Mouse (Mus musculus): ENCODE results near the gene Sos1. TPM values are rescaled to one million over a fixed set of nuclear protein-coding genes. Genes with fewer than 3 reads are reported as not detected.
"Not testable (repeated sequence)": the region's sequence is repeated elsewhere in the genome, so short reads cannot be mapped to it uniquely, and the experiment has no call there.

Sos1 gene
- polyA plus RNA-seq, 1 experiment from 2014 or later, result 0.85 TPM

DNA sequence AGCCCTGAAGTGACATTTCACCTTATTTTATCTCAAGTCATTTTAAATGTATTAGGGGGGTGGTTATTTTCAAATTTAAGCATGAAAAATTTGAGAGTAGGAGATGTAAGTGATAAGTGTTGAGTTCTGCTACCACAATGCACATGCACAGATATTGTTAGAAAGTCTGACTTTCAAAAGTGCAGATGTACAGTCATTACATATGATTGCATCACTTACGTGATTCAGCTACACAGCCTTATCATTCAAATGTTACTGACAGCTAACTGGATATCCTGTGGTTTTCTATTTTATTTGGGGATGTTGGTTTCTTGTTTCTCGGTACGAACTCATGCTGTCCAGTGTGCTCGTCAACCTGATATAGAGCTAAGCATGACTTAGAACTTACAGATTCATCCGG is 4.9 kb upstream of the Sos1 start:
- H3K4me2 ChIP-seq (ENCODE audit: low read depth, low read length), result no peak overlapping the region
- no peak overlapping the region for H3K4me3 ChIP-seq (ENCODE audit: low read depth, low read length)
- H3K4me1 ChIP-seq (ENCODE audit: control insufficient read depth, low read depth, low read length), result peaks cover 20% of the 10 kb centered on the region
- ATAC-seq (ENCODE audit: low read depth), result no peak
- WGBS (ENCODE audit: insufficient replicate concordance), result 33% methylated on average over 5 of the region's 5 CpGs
- H3K36me3 ChIP-seq (ENCODE audit: control insufficient read depth, insufficient read depth), result no peaks in the 10 kb centered on the region
- H3K27ac ChIP-seq (ENCODE audit: low read length), result no peak overlapping the region
- no peak overlapping the region for H3K9ac ChIP-seq (ENCODE audit: low read depth, low read length)
- H3K27me3 ChIP-seq (ENCODE audit: control insufficient read depth, insufficient read depth, low read depth, low read length), result no peaks in the 10 kb centered on the region
- H3K9me3 ChIP-seq (replicated peaks; ENCODE audit: control insufficient read depth, low read length), result no peaks in the 10 kb centered on the region

DNA sequence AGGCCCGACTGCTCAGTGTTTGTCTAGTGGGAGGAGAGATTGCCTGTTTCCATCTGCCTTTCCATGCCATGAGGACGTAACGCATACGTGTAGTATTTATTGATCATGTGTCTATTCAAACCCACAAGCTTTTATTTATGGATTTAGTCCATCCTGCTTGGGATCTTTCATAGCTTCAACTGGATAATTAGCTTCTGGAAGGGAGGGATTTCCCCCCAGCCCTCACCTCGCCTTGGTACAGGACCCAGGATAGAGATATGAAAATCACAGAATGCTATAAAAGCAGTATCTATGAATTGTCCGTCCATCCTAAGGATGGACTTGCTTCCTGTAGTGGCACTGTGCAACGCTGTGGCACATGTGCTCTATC is 587 bp upstream of the Sos1 start:
- no peaks in the 10 kb centered on the region for H3K36me3 ChIP-seq (ENCODE audit: control insufficient read depth, insufficient read depth)
- peaks cover 29% of the 10 kb centered on the region for H3K4me1 ChIP-seq (ENCODE audit: control insufficient read depth, low read depth, low read length)
- 39% methylated on average over 7 of the region's 7 CpGs for WGBS (ENCODE audit: insufficient replicate concordance)
- H3K4me3 ChIP-seq (ENCODE audit: low read depth, low read length), result peak overlapping the region; percentile 90
- peak overlapping the region; percentile 85 for H3K4me2 ChIP-seq (ENCODE audit: low read depth, low read length)
- H3K9ac ChIP-seq (ENCODE audit: low read depth, low read length), result peak overlapping the region; percentile 92; the same call in 1 of the 2 replicates
- no peaks in the 10 kb centered on the region for H3K9me3 ChIP-seq (replicated peaks; ENCODE audit: control insufficient read depth, low read length)
- no peak for ATAC-seq (ENCODE audit: low read depth)
- H3K27me3 ChIP-seq (ENCODE audit: control insufficient read depth, insufficient read depth, low read depth, low read length), result no peaks in the 10 kb centered on the region
- H3K27ac ChIP-seq (ENCODE audit: low read length), result peak overlapping the region; percentile 92

DNA sequence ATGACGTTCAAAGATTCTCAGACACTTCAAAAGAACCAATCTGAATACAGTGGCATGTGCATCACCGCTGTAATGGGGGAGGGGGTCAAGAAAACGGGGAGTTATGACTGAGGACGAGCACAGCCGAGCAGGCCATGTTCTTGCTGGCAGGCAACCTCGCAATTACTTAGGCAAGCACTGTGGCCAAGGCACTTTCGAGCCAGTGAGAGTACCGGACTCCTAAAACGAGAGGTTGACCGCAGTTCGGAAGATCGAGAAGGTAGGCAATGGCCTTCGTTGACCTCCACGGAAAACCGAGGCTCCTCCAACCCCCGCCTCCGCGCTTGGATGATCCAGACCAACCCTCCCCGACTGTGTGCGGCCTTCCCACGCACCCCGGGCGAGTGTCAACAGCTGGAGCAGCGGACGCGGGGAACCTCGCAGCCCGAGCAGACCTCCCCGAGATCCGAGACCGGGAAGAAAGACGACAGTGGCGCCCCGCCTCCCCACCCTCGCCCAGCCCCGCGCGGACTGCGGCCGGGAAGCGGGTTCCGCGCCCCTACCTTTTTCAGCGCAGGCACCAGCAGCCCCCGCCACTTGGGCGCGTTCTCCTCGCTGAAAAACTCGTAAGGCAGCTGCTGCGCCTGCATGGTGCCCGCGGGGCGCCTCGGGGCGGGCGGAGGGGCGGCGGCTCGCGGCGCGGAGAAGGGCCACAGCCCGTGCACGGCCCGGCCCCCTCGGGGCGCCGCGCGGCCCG is 790 bp downstream of the Sos1 start:
- H3K9ac ChIP-seq (ENCODE audit: low read depth, low read length), result peak overlapping the region; percentile 92
- no peaks in the 10 kb centered on the region; the same call in 1 of the 2 replicates for H3K36me3 ChIP-seq (ENCODE audit: control insufficient read depth, insufficient read depth)
- no peaks in the 10 kb centered on the region for H3K27me3 ChIP-seq (ENCODE audit: control insufficient read depth, insufficient read depth, low read depth, low read length)
- H3K4me1 ChIP-seq (ENCODE audit: control insufficient read depth, low read depth, low read length), result peaks cover 29% of the 10 kb centered on the region
- WGBS (ENCODE audit: insufficient replicate concordance), result under 1% methylated on average over 59 of the region's 71 CpGs
- H3K9me3 ChIP-seq (replicated peaks; ENCODE audit: control insufficient read depth, low read length), result no peaks in the 10 kb centered on the region
- peak; percentile 43 for ATAC-seq (ENCODE audit: low read depth)
- peak overlapping the region; percentile 90 for H3K4me3 ChIP-seq (ENCODE audit: low read depth, low read length)
- H3K27ac ChIP-seq (ENCODE audit: low read length), result peak overlapping the region; percentile 92
- peak overlapping the region; percentile 85 for H3K4me2 ChIP-seq (ENCODE audit: low read depth, low read length)

DNA sequence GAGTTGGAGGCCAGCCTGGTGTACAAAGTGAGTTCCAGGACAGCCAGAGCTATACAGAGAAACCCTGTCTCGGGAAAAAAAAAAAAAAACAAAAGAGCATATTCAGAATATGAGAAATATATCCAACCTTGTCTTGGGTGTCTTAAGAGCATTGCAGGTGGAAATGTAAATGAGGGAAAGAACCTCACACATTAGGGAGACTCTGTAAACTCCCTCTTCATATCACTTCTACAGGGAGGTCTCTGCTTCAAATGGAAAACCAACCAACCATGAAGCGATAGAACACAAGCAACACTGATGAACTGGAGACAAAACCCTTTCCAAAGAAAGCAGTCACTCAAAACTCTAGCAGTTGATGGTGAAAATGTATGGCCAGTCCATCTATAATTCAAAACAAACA is 2.6 kb downstream of the Sos1 start:
- no peak overlapping the region for H3K9ac ChIP-seq (ENCODE audit: low read depth, low read length)
- WGBS (ENCODE audit: insufficient replicate concordance), result 73% methylated on average over 2 of the region's 2 CpGs
- H3K4me3 ChIP-seq (ENCODE audit: low read depth, low read length), result no peak overlapping the region
- H3K4me2 ChIP-seq (ENCODE audit: low read depth, low read length), result no peak overlapping the region
- H3K27ac ChIP-seq (ENCODE audit: low read length), result no peak overlapping the region
- H3K36me3 ChIP-seq (ENCODE audit: control insufficient read depth, insufficient read depth), result no peaks in the 10 kb centered on the region; the same call in 1 of the 2 replicates
- H3K27me3 ChIP-seq (ENCODE audit: control insufficient read depth, insufficient read depth, low read depth, low read length), result no peaks in the 10 kb centered on the region
- no peak for ATAC-seq (ENCODE audit: low read depth)
- H3K9me3 ChIP-seq (replicated peaks; ENCODE audit: control insufficient read depth, low read length), result no peaks in the 10 kb centered on the region
- H3K4me1 ChIP-seq (ENCODE audit: control insufficient read depth, low read depth, low read length), result peaks cover 23% of the 10 kb centered on the region

DNA sequence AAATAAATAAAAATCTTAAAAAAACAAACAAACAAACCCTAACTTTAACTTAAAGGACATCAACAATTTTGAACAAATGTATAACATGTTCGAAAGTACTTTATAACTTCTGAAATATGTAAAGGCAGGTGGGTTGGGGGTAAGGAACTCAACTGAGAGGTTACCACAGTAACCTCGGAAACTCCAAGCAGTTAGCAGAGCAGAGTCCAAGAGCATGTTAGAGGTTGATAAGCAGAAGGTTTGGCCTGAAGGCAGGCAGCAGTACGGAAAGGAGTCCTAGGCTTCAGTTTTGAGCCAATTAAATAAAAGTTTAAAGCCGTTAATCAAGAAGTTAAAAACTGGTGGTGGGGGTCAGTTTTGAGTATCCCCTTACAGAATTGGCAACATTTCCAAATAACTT is 3.8 kb downstream of the Sos1 start:
- H3K27me3 ChIP-seq (ENCODE audit: control insufficient read depth, insufficient read depth, low read depth, low read length), result no peaks in the 10 kb centered on the region
- no peaks in the 10 kb centered on the region; the same call in 1 of the 2 replicates for H3K36me3 ChIP-seq (ENCODE audit: control insufficient read depth, insufficient read depth)
- H3K4me2 ChIP-seq (ENCODE audit: low read depth, low read length), result no peak overlapping the region
- H3K9ac ChIP-seq (ENCODE audit: low read depth, low read length), result no peak overlapping the region
- no peak overlapping the region for H3K27ac ChIP-seq (ENCODE audit: low read length)
- no peak for ATAC-seq (ENCODE audit: low read depth)
- WGBS (ENCODE audit: insufficient replicate concordance), result 31% methylated on average over 4 of the region's 4 CpGs
- no peaks in the 10 kb centered on the region for H3K9me3 ChIP-seq (replicated peaks; ENCODE audit: control insufficient read depth, low read length)
- H3K4me3 ChIP-seq (ENCODE audit: low read depth, low read length), result no peak overlapping the region
- peaks cover 18% of the 10 kb centered on the region for H3K4me1 ChIP-seq (ENCODE audit: control insufficient read depth, low read depth, low read length)

DNA sequence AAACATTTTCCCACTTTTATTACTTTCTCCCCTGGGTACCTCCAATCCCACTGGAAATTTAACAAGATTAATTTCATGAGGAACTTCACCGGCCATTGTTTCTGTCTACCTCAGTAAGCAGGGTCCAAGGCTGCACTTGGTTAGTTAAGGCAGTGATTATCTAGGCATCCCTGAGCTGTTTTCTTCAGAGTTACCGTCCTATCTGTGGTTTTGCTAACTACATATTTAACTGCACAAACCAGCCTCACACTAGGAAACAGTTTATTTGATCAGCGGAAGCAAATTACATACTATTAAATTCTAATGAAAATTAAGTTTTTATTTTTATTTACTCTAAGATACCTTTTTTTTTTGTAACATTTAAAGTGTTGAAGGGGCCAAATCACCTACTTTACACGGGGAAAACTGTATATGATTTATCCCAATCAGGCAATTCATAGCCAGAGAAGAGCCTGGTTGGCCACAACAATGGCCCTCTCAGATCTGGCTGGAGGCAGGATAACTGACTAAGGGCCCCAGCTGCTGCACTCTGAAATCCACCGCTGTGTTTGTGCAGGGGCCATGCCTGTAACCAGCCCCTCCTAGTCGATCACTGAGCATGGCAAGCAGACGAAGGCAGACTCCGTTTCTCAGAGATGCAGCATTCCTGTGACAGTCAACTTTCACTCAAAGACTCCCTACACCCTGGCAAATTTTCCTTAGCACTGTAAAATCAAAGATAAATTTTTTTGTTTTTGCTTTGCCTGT is 9.0 kb downstream of the Sos1 start:
- no peaks in the 10 kb centered on the region for H3K9me3 ChIP-seq (replicated peaks; ENCODE audit: control insufficient read depth, low read length)
- ATAC-seq (ENCODE audit: low read depth), result no peak
- peaks cover 9% of the 10 kb centered on the region for H3K4me1 ChIP-seq (ENCODE audit: control insufficient read depth, low read depth, low read length)
- H3K27me3 ChIP-seq (ENCODE audit: control insufficient read depth, insufficient read depth, low read depth, low read length), result no peaks in the 10 kb centered on the region
- H3K36me3 ChIP-seq (ENCODE audit: control insufficient read depth, insufficient read depth), result no peaks in the 10 kb centered on the region; the same call in 1 of the 2 replicates
- 19% methylated on average over 8 of the region's 8 CpGs for WGBS (ENCODE audit: insufficient replicate concordance)
- H3K4me3 ChIP-seq (ENCODE audit: low read depth, low read length), result no peak overlapping the region
- H3K27ac ChIP-seq (ENCODE audit: low read length), result no peak overlapping the region
- H3K4me2 ChIP-seq (ENCODE audit: low read depth, low read length), result no peak overlapping the region
- no peak overlapping the region for H3K9ac ChIP-seq (ENCODE audit: low read depth, low read length)

DNA sequence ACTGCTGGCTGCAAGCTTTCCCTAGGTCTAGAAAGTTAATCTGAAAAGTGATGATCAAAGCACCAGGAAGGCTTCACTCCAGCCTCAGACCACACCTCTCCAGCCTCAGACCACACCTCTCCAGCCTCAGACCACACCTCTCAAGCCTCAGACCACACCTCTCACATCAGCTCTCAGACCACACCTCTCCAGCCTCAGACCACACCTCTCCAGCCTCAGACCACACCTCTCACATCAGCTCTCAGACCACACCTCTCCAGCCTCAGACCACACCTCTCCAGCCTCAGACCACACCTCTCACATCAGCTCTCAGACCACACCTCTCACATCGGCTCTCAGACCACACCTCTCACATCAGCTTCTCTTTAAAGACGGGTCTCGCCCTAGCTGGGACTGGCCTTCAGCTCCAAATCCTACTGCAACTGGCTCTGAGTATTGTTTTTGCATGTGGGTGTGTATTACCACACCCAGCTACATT is 11.8 kb downstream of the Sos1 start:
- peak; percentile 92 for ATAC-seq (ENCODE audit: low read depth)
- H3K27ac ChIP-seq (ENCODE audit: low read length); H3K36me3 ChIP-seq (ENCODE audit: control insufficient read depth, insufficient read depth); H3K4me1 ChIP-seq (ENCODE audit: control insufficient read depth, low read depth, low read length); H3K27me3 ChIP-seq (ENCODE audit: control insufficient read depth, insufficient read depth, low read depth, low read length); H3K9ac ChIP-seq (ENCODE audit: low read depth, low read length); H3K9me3 ChIP-seq (replicated peaks; ENCODE audit: control insufficient read depth, low read length); H3K4me3 ChIP-seq (ENCODE audit: low read depth, low read length): not testable (repeated sequence)
- 11% methylated on average over 3 of the region's 3 CpGs for WGBS (ENCODE audit: insufficient replicate concordance)
- H3K4me2 ChIP-seq (ENCODE audit: low read depth, low read length), result peak overlapping the region; percentile 46

DNA sequence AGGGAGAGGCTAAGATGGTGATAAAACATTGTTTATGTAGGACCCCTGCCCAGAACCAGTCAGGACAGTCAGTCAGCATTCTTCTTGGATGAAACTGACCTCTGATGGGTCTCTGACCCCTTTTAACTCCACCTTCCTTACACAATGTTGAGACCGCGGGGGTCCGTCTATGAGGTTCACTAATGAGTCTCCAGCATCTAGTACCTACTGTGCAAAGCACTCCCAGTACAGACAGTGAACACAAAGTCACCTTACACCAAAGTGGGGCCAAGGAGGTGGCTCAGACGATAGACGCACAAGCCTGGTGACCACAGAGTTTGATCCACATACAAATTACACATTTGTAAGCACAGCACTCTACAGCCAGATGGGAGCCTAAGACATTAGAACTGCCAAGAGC is 20.0 kb downstream of the Sos1 start:
- no peak overlapping the region for H3K27ac ChIP-seq (ENCODE audit: low read length)
- no peak overlapping the region for H3K9ac ChIP-seq (ENCODE audit: low read depth, low read length)
- no peak overlapping the region for H3K4me2 ChIP-seq (ENCODE audit: low read depth, low read length)
- H3K36me3 ChIP-seq (ENCODE audit: control insufficient read depth, insufficient read depth), result no peaks in the 10 kb centered on the region
- no peak overlapping the region for H3K4me3 ChIP-seq (ENCODE audit: low read depth, low read length)
- 68% methylated on average over 5 of the region's 5 CpGs for WGBS (ENCODE audit: insufficient replicate concordance)
- H3K27me3 ChIP-seq (ENCODE audit: control insufficient read depth, insufficient read depth, low read depth, low read length), result no peaks in the 10 kb centered on the region
- no peak for ATAC-seq (ENCODE audit: low read depth)
- H3K4me1 ChIP-seq (ENCODE audit: control insufficient read depth, low read depth, low read length), result no peaks in the 10 kb centered on the region; the same call in 1 of the 2 replicates
- H3K9me3 ChIP-seq (replicated peaks; ENCODE audit: control insufficient read depth, low read length), result no peaks in the 10 kb centered on the region

DNA sequence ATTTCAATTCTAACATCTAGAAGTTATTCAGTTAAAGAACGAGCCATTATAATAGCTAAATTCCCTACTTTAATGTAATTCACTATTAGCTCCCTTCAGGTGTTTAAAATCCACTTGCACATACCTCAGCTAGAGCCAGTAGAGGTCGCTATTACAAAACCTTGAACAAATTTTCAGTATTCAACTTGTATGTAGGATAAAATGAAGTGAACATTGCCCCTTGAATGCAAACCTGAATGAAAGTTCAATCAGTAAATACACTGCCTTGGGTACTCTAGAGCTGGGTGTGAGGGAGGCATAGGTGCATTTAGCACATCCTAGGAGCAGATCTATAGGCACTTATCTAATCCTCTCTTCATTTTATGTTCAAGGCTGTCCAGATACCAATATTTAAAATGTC is 24.6 kb downstream of the Sos1 start:
- ATAC-seq (ENCODE audit: low read depth), result peak; percentile 16; the same call in 1 of the 2 replicates
- Histone ChIP-seq H3K9ac (ENCODE audit: low read depth, low read length) (no peak overlapping the region), H3K4me1 (ENCODE audit: control insufficient read depth, low read depth, low read length) (no peaks in the 10 kb centered on the region; the same call in 1 of the 2 replicates), H3K4me2 (ENCODE audit: low read depth, low read length) (no peak overlapping the region), H3K9me3 (replicated peaks; ENCODE audit: control insufficient read depth, low read length) (no peaks in the 10 kb centered on the region), H3K27me3 (ENCODE audit: control insufficient read depth, insufficient read depth, low read depth, low read length) (no peaks in the 10 kb centered on the region), H3K4me3 (ENCODE audit: low read depth, low read length) (no peak overlapping the region), H3K27ac (ENCODE audit: low read length) (no peak overlapping the region), H3K36me3 (ENCODE audit: control insufficient read depth, insufficient read depth) (peaks cover 4% of the 10 kb centered on the region; the same call in 1 of the 2 replicates)
- 25% methylated on average over 2 of the region's 2 CpGs for WGBS (ENCODE audit: insufficient replicate concordance)
